Mouse (Mus musculus) heart, embryonic 14.5 days (tissue): ENCODE measurements around the gene Isg15. TPM values are rescaled to one million over a fixed set of nuclear protein-coding genes. Genes with fewer than 3 reads are reported as not detected.

Experiments
- microRNA-seq: library from miRNA; unstranded; fragments of <30 nt; microRNA quantifications from one replicate; pipeline ENCODE4, GENCODE M21; 2016
- polyA plus RNA-seq: library from polyadenylated mRNA; unstranded; fragments of >200 nt; fragmentation: Nextera tagmentation; extraction: Ambion mirVana; gene quantifications from 2 replicates; pipeline ENCODE4 v1.2.1, GENCODE M21; 2014

Isg15 gene
- polyA plus RNA-seq, 1 experiment from 2014 or later: 0.84 TPM

Small RNAs within 50 kb of the gene (microRNA-seq; reads per million reads assigned to microRNA genes)
- gene Mir7658: 4.8 reads per million, percentile 13 among the genes with 10 or more reads in this experiment

Other genes with a start within 250 kb of the Isg15 start
- gene C1qtnf12, start 238.5 kb downstream of the Isg15 start, polyA plus RNA-seq: 26.8 and 29.2 TPM in 2 replicates
- gene B3galt6, start 208.2 kb downstream of the Isg15 start, polyA plus RNA-seq: 8.9 and 11.5 TPM in 2 replicates
- gene Sdf4, start 207.9 kb downstream of the Isg15 start, polyA plus RNA-seq: 133 and 137 TPM in 2 replicates
- gene Tnfrsf4, start 187.0 kb downstream of the Isg15 start, polyA plus RNA-seq: 0.51 and 0.57 TPM in 2 replicates
- gene Tnfrsf18, start 174.7 kb downstream of the Isg15 start, polyA plus RNA-seq: 2.2 and 2.3 TPM in 2 replicates
- gene Ttll10, start 141.4 kb downstream of the Isg15 start, polyA plus RNA-seq: 0.11 and 0.26 TPM in 2 replicates
- 12.0 and 14.6 TPM in 2 replicates for gene 9430015G10Rik, start 90.8 kb downstream of the Isg15 start, polyA plus RNA-seq
- 0.07 and 0.22 TPM in 2 replicates for gene Rnf223, start 70.3 kb downstream of the Isg15 start, polyA plus RNA-seq
- gene Agrn, start 3.3 kb downstream of the Isg15 start, polyA plus RNA-seq: 44.1 and 47.0 TPM in 2 replicates
- 0.84 and 1.4 TPM in 2 replicates for gene AW011738, start 2.5 kb upstream of the Isg15 start, polyA plus RNA-seq
- 6.1 and 6.5 TPM in 2 replicates for gene Perm1, start 15.1 kb upstream of the Isg15 start, polyA plus RNA-seq
- gene Plekhn1, start 34.0 kb upstream of the Isg15 start, polyA plus RNA-seq: 13.5 and 15.3 TPM in 2 replicates
- gene Noc2l, start 35.2 kb upstream of the Isg15 start, polyA plus RNA-seq: 37.0 and 38.2 TPM in 2 replicates
- gene Samd11, start 54.8 kb upstream of the Isg15 start, polyA plus RNA-seq: 0.40 and 0.41 TPM in 2 replicates
- gene Vmn2r-ps159, start 130.3 kb upstream of the Isg15 start, polyA plus RNA-seq: not detected in 2 replicates